Comparison of ENCODE assay signal across 10 mouse cellular contexts in genomic region chr3:41492031-41492726, GRCm38 (mm10).
A peak's percentile ranks its signal among the peaks of the same experiment; 100 is the strongest.
DNase-seq lines count a peak whose midpoint lies in the region; TF ChIP-seq lines count a peak whose summit lies in the region.
"Had no signal": no experiment of that assay in that cellular context is flagged by ENCODE, and none has a peak within 500 bp of the region (broad histone marks: within the 10 kb centered on the region; RNA-seq: fewer than 3 reads in every experiment).

No protein-coding gene starts in this region.

- H3K27ac ChIP-seq in ES-E14 (ENCODE audit: insufficient read depth, low read depth, low read length, poor library complexity, severe bottlenecking) = peak overlapping the region; percentile 76; the same call in 1 of the 2 replicates
- no peak overlapping the region for H3K27ac ChIP-seq in limb, embryonic 10.5 days

- peak; percentile 37 to 77 for DNase-seq in adrenal gland, adult (ENCODE audit: inconsistent age in 2 of 2, low spot score in 1 of 2)
- DNase-seq in adrenal gland, postnatal 4 days (ENCODE audit: low spot score in 2 of 2) = no peak
- DNase-seq in left cerebral cortex, postnatal 4 days = peak; percentile 29
- DNase-seq in left cerebral cortex, adult 18-20 months (ENCODE audit: low spot score in 2 of 2) = no peak
- DNase-seq in ES-E14 (ENCODE audit: low read depth, low spot score) = no peak
- peak; percentile 70 for DNase-seq in adrenal gland, postnatal 36 days
- no peak for DNase-seq in limb, embryonic 10.5 days (ENCODE audit: low spot score)
- no peak for DNase-seq in cerebellum, postnatal 4 days (ENCODE audit: low spot score in 2 of 2)
- DNase-seq: heart, postnatal 36 days; layer of hippocampus, postnatal 36 days had no signal

- no peaks in the 10 kb centered on the region for H3K9me3 ChIP-seq in ES-E14 (ENCODE audit: control insufficient read depth, insufficient read depth, low read depth, low read length)
- no peaks in the 10 kb centered on the region for H3K9me3 ChIP-seq in limb, embryonic 10.5 days (replicated peaks)

- in situ Hi-C loops in ES-E14 (cut with MboI; ENCODE audit: low sequenced_read_pairs in 2 of 2, unreplicated experiment in 2 of 2) = no loop called here

- H3K4me3 ChIP-seq in ES-E14 (ENCODE audit: insufficient read depth in 1 of 2, low read depth in 1 of 2, low read length in 2 of 2, poor library complexity in 1 of 2, severe bottlenecking in 1 of 2) = peak overlapping the region; percentile 95 to 96
- no peak overlapping the region for H3K4me3 ChIP-seq in limb, embryonic 10.5 days

- WGBS in limb, embryonic 10.5 days = 92% methylated on average over 3 of the region's 3 CpGs

- H3K27me3 ChIP-seq in limb, embryonic 10.5 days (ENCODE audit: low read depth, poor library complexity, severe bottlenecking) = no peaks in the 10 kb centered on the region

- H3K9ac ChIP-seq in ES-E14 (ENCODE audit: insufficient read depth, low read depth, low read length, poor library complexity, severe bottlenecking) = peak overlapping the region; percentile 96

- peaks cover 8 to 9% of the 10 kb centered on the region in 2 experiments for H3K4me1 ChIP-seq in ES-E14 (ENCODE audit: control insufficient read depth in 2 of 2, insufficient read depth in 2 of 2, low read length in 2 of 2, poor library complexity in 1 of 2)
- H3K4me1 ChIP-seq in limb, embryonic 10.5 days = 0 out of 2 replicates have a peak, but pooled peaks cover 2% of the 10 kb centered on the region

- peaks cover 11% of the 10 kb centered on the region for H3K36me3 ChIP-seq in ES-E14 (ENCODE audit: control insufficient read depth, insufficient read depth, low read length, poor library complexity, severe bottlenecking)
- H3K36me3 ChIP-seq in limb, embryonic 10.5 days = no peaks in the 10 kb centered on the region

- intact Hi-C loops in left cerebral cortex, postnatal 4 days (cut with DNase I) = no loop called here

TF ChIP-seq in ES-E14, 5 proteins besides CTCF, POLR2A, EP300 and RAD21:
- TF ChIP-seq CHD2 (IDR thresholded peaks at IDR 0.05; ENCODE audit: low read depth, low read length) (no peak), MAFK (IDR thresholded peaks at IDR 0.05; ENCODE audit: insufficient read depth, low read depth, low read length) (no peak), ZNF384 (IDR thresholded peaks at IDR 0.05; ENCODE audit: low read depth, low read length) (no peak), ZC3H11A (IDR thresholded peaks at IDR 0.05; ENCODE audit: borderline replicate concordance, low read depth, low read length) (no peak), HCFC1 (IDR thresholded peaks at IDR 0.05; ENCODE audit: borderline replicate concordance, insufficient read depth, low read length) (no peak)
TF ChIP-seq in ES-E14: peak in this region for 0.

Comparison
In these comparisons a context has a peak if more than half of its experiments do, and no peak if none do; other contexts are left out.
1. DNase-seq: peak in adrenal gland, adult (2 of 2), left cerebral cortex, postnatal 4 days (single experiment) and adrenal gland, postnatal 36 days (2 of 2); none in adrenal gland, postnatal 4 days (0 of 2), left cerebral cortex, adult 18-20 months (0 of 2), ES-E14 (single experiment), limb, embryonic 10.5 days (single experiment) and cerebellum, postnatal 4 days (0 of 2).